Mouse (Mus musculus): ENCODE results near the gene Ctps2. TPM values are rescaled to one million over a fixed set of nuclear protein-coding genes. Genes with fewer than 3 reads are reported as not detected.
A peak's percentile ranks its signal among the peaks of the same experiment; 100 is the strongest.

Ctps2 gene
- polyA plus RNA-seq, 1 experiment, result 19.8 TPM

DNA sequence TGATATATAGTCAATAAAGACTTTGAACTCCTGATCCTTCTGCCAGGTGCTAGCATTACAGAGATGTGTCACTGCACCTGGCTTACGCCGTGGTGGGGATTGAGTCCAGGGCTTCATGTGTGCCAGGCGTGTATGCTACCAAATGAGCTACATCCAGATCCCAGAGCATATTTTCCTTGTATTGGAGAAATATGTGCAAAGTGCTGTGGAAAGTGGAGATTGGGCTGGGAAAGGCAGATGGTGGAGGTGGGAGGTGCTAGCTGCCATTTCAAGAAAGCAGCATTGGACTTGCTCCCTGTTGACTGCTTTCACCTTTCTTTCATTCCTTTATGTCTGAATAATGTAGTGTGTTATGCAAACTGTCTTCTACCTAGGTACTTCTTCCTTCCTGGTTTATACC is 12.6 kb downstream of the Ctps2 start:
- no peaks in the 10 kb centered on the region for H3K79me3 ChIP-seq (ENCODE audit: low read depth)
- TF ChIP-seq MYOG (IDR thresholded peaks at IDR 0.05; ENCODE audit: control insufficient read depth, extremely low read depth, insufficient read length) (no peak), FOSL1 (IDR thresholded peaks at IDR 0.05; ENCODE audit: insufficient read depth, low read length, poor library complexity, severe bottlenecking) (no peak), MYOD1 (IDR thresholded peaks at IDR 0.05; ENCODE audit: control insufficient read depth, insufficient read length, low read depth) (no peak), USF1 (IDR thresholded peaks at IDR 0.05; ENCODE audit: low read depth) (no peak), MAX (IDR thresholded peaks at IDR 0.05) (no peak), CTCF (IDR thresholded peaks at IDR 0.05; ENCODE audit: control insufficient read depth, insufficient read depth, insufficient read length) (no peak), CEBPB (IDR thresholded peaks at IDR 0.05; ENCODE audit: low read depth) (no peak)
- H3K79me2 ChIP-seq (ENCODE audit: control insufficient read depth, insufficient read depth), result no peaks in the 10 kb centered on the region
- H3K27me3 ChIP-seq (ENCODE audit: control insufficient read depth, insufficient read depth, insufficient read length), result no peaks in the 10 kb centered on the region
- no peak overlapping the region for H3K4me3 ChIP-seq (ENCODE audit: insufficient read depth, poor library complexity, severe bottlenecking)
- H3K36me3 ChIP-seq (ENCODE audit: control insufficient read depth, insufficient read depth), result no peaks in the 10 kb centered on the region
- no peak overlapping the region for H3ac ChIP-seq (ENCODE audit: control insufficient read depth, insufficient read length, low read depth)

DNA sequence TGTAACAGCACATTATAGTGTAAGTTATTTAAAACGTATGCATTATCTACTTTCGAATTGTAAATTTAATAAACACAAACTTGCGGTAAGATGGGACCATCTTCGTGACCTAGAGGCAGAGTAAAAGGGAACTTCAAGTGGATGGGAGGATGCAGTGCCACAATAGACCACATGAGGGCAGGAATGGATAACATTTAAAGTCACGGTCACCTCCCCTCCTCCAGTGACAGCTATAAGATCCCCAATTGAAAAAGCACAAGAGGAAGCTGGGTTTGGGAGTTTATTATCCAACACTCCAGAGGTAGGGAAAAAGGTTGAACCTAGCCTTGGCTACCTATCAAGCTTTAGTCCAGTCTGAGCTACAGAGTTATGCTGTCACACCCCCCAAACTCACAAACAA is 14.7 kb downstream of the Ctps2 start:
- Histone ChIP-seq H3K4me3 (ENCODE audit: insufficient read depth, poor library complexity, severe bottlenecking) (no peak overlapping the region), H3ac (ENCODE audit: control insufficient read depth, insufficient read length, low read depth) (no peak overlapping the region), H3K79me3 (ENCODE audit: low read depth) (no peaks in the 10 kb centered on the region), H3K79me2 (ENCODE audit: control insufficient read depth, insufficient read depth) (no peaks in the 10 kb centered on the region), H3K36me3 (ENCODE audit: control insufficient read depth, insufficient read depth) (no peaks in the 10 kb centered on the region), H3K27me3 (ENCODE audit: control insufficient read depth, insufficient read depth, insufficient read length) (no peaks in the 10 kb centered on the region)
- TF ChIP-seq FOSL1 (IDR thresholded peaks at IDR 0.05; ENCODE audit: insufficient read depth, low read length, poor library complexity, severe bottlenecking) (no peak), MYOD1 (IDR thresholded peaks at IDR 0.05; ENCODE audit: control insufficient read depth, insufficient read length, low read depth) (no peak), CTCF (IDR thresholded peaks at IDR 0.05; ENCODE audit: control insufficient read depth, insufficient read depth, insufficient read length) (peak; percentile 24)

DNA sequence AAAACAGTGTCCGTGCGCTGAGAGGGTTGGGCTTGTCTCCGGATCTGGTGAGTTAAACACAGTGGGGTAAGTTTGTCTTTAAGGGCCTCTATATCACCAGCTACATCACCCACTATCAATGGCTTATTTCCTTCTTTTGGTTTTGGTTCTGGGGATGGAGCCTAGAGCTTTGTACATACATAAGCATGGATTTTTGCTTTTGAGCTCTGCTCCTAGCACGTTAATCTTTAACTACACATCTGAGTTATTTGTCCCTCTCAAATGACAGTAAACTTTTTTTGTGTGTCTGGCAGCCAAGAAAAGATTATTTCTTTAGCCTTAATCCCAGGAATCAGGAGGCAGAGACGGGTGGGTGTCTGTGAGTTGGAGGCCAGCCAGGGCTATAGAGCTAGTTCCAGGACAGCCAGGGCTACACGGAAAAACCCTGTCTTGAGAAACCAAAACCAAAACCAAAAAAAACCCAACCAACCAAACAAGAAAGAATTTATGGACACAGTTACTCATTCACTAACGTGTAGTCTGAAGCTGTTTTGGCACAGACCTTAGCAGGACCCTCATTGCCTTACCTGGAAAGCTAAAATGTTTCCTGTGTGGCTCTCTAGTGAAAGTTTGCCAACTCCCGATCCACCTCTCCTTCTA is 20.6 kb downstream of the Ctps2 start:
- Histone ChIP-seq H3K36me3 (ENCODE audit: control insufficient read depth, insufficient read depth) (no peaks in the 10 kb centered on the region), H3K4me3 (ENCODE audit: insufficient read depth, poor library complexity, severe bottlenecking) (no peak overlapping the region), H3ac (ENCODE audit: control insufficient read depth, insufficient read length, low read depth) (no peak overlapping the region), H3K79me3 (ENCODE audit: low read depth) (no peaks in the 10 kb centered on the region), H3K27me3 (ENCODE audit: control insufficient read depth, insufficient read depth, insufficient read length) (no peaks in the 10 kb centered on the region), H3K79me2 (ENCODE audit: control insufficient read depth, insufficient read depth) (no peaks in the 10 kb centered on the region)
- TF ChIP-seq MYOD1 (IDR thresholded peaks at IDR 0.05; ENCODE audit: control insufficient read depth, insufficient read length, low read depth) (no peak), CEBPB (IDR thresholded peaks at IDR 0.05; ENCODE audit: low read depth) (no peak)

DNA sequence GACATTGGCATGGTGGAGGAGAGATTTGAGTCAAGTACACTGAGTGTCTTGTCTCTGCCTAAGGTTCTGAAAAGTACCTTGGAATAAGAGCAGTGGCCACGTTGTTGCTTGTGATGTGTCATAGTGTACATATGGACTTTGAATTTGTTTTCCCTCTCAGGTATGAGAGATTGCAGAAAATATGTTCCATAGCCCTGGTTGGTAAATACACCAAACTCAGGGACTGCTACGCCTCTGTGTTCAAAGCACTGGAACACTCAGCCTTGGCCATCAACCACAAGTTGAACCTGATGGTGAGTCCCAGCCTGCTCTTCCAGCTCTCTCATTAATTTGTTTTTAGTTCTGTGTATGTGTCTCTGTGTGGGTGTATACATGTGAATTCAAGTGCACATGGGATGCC is 30.4 kb downstream of the Ctps2 start:
- H3K79me2 ChIP-seq (ENCODE audit: control insufficient read depth, insufficient read depth), result no peaks in the 10 kb centered on the region
- TF ChIP-seq FOSL1 (IDR thresholded peaks at IDR 0.05; ENCODE audit: insufficient read depth, low read length, poor library complexity, severe bottlenecking), result no peak
- no peak for TF ChIP-seq CTCF (IDR thresholded peaks at IDR 0.05; ENCODE audit: control insufficient read depth, insufficient read depth, insufficient read length)
- no peak for TF ChIP-seq CEBPB (IDR thresholded peaks at IDR 0.05; ENCODE audit: low read depth)
- no peak for TF ChIP-seq MYOG (IDR thresholded peaks at IDR 0.05; ENCODE audit: control insufficient read depth, extremely low read depth, insufficient read length)
- TF ChIP-seq MYOD1 (IDR thresholded peaks at IDR 0.05; ENCODE audit: control insufficient read depth, insufficient read length, low read depth), result no peak
- no peak for TF ChIP-seq USF1 (IDR thresholded peaks at IDR 0.05; ENCODE audit: low read depth)
- TF ChIP-seq MAX (IDR thresholded peaks at IDR 0.05), result no peak
- H3K27me3 ChIP-seq (ENCODE audit: control insufficient read depth, insufficient read depth, insufficient read length), result no peaks in the 10 kb centered on the region
- H3K4me3 ChIP-seq (ENCODE audit: insufficient read depth, poor library complexity, severe bottlenecking), result no peak overlapping the region
- H3K79me3 ChIP-seq (ENCODE audit: low read depth), result no peaks in the 10 kb centered on the region
- H3K36me3 ChIP-seq (ENCODE audit: control insufficient read depth, insufficient read depth), result peaks cover 3% of the 10 kb centered on the region
- H3ac ChIP-seq (ENCODE audit: control insufficient read depth, insufficient read length, low read depth), result no peak overlapping the region

DNA sequence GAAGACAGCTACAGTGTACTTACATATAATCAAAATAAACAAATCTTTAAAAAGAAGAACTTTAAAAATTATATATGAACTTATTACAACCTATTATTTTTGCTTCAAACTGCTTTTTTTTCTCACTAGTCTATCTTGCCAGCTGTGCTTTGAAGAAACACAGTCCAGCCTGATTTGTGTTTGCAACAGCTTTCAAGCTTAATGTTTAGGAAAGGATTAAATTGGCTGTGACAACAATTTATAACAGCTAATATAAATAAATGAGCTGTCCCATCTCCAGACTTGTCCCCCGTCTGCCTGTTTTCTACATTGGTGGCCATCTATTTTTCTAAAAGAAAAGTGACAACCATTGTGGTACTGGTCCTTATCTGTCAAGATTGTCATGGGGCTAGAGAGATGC is 41.0 kb downstream of the Ctps2 start:
- TF ChIP-seq MYOG (IDR thresholded peaks at IDR 0.05; ENCODE audit: control insufficient read depth, extremely low read depth, insufficient read length) (no peak), CTCF (IDR thresholded peaks at IDR 0.05; ENCODE audit: control insufficient read depth, insufficient read depth, insufficient read length) (no peak), USF1 (IDR thresholded peaks at IDR 0.05; ENCODE audit: low read depth) (no peak), FOSL1 (IDR thresholded peaks at IDR 0.05; ENCODE audit: insufficient read depth, low read length, poor library complexity, severe bottlenecking) (no peak), MAX (IDR thresholded peaks at IDR 0.05) (no peak)
- no peak overlapping the region for H3K4me3 ChIP-seq (ENCODE audit: insufficient read depth, poor library complexity, severe bottlenecking)
- H3K36me3 ChIP-seq (ENCODE audit: control insufficient read depth, insufficient read depth), result no peaks in the 10 kb centered on the region
- no peaks in the 10 kb centered on the region for H3K79me3 ChIP-seq (ENCODE audit: low read depth)
- no peaks in the 10 kb centered on the region for H3K79me2 ChIP-seq (ENCODE audit: control insufficient read depth, insufficient read depth)
- no peak overlapping the region for H3ac ChIP-seq (ENCODE audit: control insufficient read depth, insufficient read length, low read depth)
- no peaks in the 10 kb centered on the region for H3K27me3 ChIP-seq (ENCODE audit: control insufficient read depth, insufficient read depth, insufficient read length)

- Histone ChIP-seq H3K4me3 (ENCODE audit: insufficient read depth, poor library complexity, severe bottlenecking) (no peak overlapping the region), H3K36me3 (ENCODE audit: control insufficient read depth, insufficient read depth) (no peaks in the 10 kb centered on the region), H3K27me3 (ENCODE audit: control insufficient read depth, insufficient read depth, insufficient read length) (no peaks in the 10 kb centered on the region), H3ac (ENCODE audit: control insufficient read depth, insufficient read length, low read depth) (no peak overlapping the region), H3K79me3 (ENCODE audit: low read depth) (no peaks in the 10 kb centered on the region), H3K79me2 (ENCODE audit: control insufficient read depth, insufficient read depth) (no peaks in the 10 kb centered on the region)
- TF ChIP-seq CEBPB (IDR thresholded peaks at IDR 0.05; ENCODE audit: low read depth) (no peak), MYOG (IDR thresholded peaks at IDR 0.05; ENCODE audit: control insufficient read depth, extremely low read depth, insufficient read length) (no peak), FOSL1 (IDR thresholded peaks at IDR 0.05; ENCODE audit: insufficient read depth, low read length, poor library complexity, severe bottlenecking) (no peak), USF1 (IDR thresholded peaks at IDR 0.05; ENCODE audit: low read depth) (no peak), MAX (IDR thresholded peaks at IDR 0.05) (no peak), MYOD1 (IDR thresholded peaks at IDR 0.05; ENCODE audit: control insufficient read depth, insufficient read length, low read depth) (no peak), CTCF (IDR thresholded peaks at IDR 0.05; ENCODE audit: control insufficient read depth, insufficient read depth, insufficient read length) (no peak)
Observed at GRCm38 (mm10) chrX:162949811-162950439, 48.9 kb downstream of the Ctps2 start.
